Mouse (Mus musculus) bone marrow macrophage, adult 2 months (primary cell): ENCODE data around the gene St7l. TPM values are rescaled to one million over a fixed set of nuclear protein-coding genes. Genes with fewer than 3 reads are reported as not detected.

ENCODE experiments used
- H3K27ac ChIP-seq: 2 replicates; pipeline ENCODE4 v1.5.1; 2012; ENCODE audit warnings: low read depth, low read length; ENCODE audit not compliant: insufficient read depth
- H3K4me1 ChIP-seq: 2 replicates; pipeline ENCODE4 v1.6.1; 2012; ENCODE audit warnings: low read length; ENCODE audit not compliant: control insufficient read depth, insufficient read depth
- H3K4me3 ChIP-seq: 2 replicates; pipeline ENCODE4 v1.5.1; 2012; ENCODE audit warnings: mild to moderate bottlenecking, low read length, moderate library complexity; ENCODE audit not compliant: insufficient read depth
- CTCF ChIP-seq: IDR thresholded peaks from 2 replicates; pipeline ENCODE4 v1.5.1; 2012; ENCODE audit warnings: low read depth, mild to moderate bottlenecking, low read length, moderate library complexity
- POLR2A ChIP-seq: IDR thresholded peaks from 2 replicates; pipeline ENCODE4 v1.6.1; 2012; ENCODE audit warnings: mild to moderate bottlenecking, low read depth, low read length, borderline replicate concordance
- polyA plus RNA-seq: library from polyadenylated mRNA; stranded (reverse); fragments of >200 nt; gene quantifications from 2 replicates; pipeline ENCODE4 v1.2.4, GENCODE M21; 2012; ENCODE audit not compliant: missing spikeins, insufficient read depth, insufficient read length

St7l gene
- polyA plus RNA-seq, 1 experiment = 22.9 TPM

DNA sequence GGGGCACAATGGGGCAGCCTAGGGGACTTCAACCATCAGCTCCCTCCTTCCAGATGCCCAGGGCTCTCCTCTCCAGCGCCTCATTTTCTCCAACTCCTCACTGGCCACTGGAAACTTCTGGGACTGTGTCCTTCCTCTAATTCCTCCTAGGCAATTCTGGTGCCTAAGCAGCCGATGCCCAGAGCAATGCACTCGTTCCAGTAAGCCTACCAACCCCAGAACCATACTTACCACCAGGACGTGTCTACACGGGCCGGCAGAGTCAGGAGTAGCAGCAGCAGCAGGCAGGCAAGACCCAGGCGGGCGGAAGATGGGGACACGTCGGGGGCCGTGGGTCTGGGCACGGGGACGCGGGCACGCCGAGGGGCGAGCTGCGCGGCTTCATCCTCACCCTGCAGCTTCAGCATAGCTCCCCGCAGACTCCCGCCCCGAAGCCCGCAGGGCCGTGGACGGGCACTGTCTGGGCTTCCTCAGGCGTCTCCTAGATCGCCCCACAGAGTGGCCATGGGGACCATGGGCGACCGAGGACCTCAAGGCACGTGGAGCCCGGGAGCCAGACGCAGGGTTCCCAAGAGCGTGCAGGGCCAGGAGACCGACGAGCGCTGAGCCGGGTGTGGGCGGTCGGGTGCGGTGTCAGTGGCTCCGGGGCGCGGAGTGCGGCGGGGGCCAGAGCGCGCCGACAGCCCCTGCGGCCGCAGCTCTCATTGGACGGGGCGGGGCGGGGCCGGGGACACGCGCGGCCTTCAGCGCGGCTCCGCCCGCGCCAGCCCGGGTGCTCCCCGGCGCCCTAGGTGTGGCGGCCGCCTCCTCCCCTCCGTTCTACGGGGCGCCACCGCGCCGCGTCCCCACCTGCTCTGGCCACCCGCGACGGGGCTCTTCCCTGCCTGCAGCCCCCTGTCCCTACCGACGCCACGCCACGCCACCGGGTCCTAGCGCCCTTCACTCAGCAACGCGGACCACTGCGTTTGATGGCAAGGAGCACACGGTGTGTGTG lies 97.6 kb downstream of the St7l start, which contains the start of gene Wnt2b:
Wnt2b (minus strand) TSS at position 856 of the 994 bp plus-strand sequence.
- no peak for TF ChIP-seq CTCF
- TF ChIP-seq POLR2A = no peak
- peaks cover 9% of the 10 kb centered on the region for H3K4me1 ChIP-seq
- peak within 1 kb of the TSS; percentile 46 for H3K4me3 ChIP-seq
- H3K27ac ChIP-seq = no peak within 1 kb of the TSS

DNA sequence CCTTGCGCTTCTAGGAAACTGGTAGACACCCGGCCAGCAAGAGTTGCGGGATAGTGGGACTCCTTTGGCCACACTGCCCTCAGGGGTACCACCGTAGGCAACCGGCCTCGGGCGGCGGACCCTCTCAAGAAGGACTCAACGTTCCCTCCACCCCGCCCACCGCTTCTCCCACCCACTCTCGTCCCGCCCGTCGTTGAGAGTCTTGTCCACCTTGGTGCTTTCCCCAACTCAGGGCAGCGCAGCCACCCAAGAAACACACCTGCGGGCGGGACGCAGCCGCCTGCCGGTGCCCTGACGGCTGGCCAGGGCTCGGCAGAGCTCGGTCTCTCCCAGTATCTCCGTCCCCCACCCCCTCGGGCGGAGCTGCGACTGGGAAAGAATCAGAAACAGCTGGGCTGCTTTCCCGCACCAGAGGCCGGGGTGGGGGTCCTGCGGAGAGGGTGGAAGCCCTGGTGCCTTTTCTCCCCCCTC lies 98.4 kb downstream of the St7l start:
- Histone ChIP-seq H3K4me3 (peak overlapping the region; percentile 46), H3K27ac (no peak overlapping the region), H3K4me1 (peaks cover 9% of the 10 kb centered on the region)
- TF ChIP-seq POLR2A (no peak), CTCF (no peak)

DNA sequence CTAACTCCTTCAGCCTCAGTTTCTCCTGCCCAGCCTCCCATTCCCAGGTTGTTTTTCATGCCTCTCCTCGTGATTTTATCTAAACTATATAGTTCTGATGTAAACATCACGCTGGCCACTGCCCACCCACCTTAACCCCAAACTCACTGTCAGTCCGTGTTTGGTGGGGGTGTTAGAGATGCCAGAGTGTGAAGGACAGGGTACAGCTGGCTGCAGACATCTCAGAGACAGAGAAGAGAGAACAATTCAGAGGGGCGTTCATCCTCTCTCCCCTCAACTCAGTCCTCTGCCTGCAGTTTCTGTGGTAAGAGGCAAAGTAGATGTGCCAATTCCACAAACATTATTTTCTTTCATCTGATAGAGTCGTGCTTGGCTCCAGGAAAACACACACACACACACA lies 99.1 kb downstream of the St7l start:
- peaks cover 9% of the 10 kb centered on the region for H3K4me1 ChIP-seq
- no peak overlapping the region for H3K4me3 ChIP-seq
- H3K27ac ChIP-seq = no peak overlapping the region
- TF ChIP-seq POLR2A = no peak
- TF ChIP-seq CTCF = no peak

DNA sequence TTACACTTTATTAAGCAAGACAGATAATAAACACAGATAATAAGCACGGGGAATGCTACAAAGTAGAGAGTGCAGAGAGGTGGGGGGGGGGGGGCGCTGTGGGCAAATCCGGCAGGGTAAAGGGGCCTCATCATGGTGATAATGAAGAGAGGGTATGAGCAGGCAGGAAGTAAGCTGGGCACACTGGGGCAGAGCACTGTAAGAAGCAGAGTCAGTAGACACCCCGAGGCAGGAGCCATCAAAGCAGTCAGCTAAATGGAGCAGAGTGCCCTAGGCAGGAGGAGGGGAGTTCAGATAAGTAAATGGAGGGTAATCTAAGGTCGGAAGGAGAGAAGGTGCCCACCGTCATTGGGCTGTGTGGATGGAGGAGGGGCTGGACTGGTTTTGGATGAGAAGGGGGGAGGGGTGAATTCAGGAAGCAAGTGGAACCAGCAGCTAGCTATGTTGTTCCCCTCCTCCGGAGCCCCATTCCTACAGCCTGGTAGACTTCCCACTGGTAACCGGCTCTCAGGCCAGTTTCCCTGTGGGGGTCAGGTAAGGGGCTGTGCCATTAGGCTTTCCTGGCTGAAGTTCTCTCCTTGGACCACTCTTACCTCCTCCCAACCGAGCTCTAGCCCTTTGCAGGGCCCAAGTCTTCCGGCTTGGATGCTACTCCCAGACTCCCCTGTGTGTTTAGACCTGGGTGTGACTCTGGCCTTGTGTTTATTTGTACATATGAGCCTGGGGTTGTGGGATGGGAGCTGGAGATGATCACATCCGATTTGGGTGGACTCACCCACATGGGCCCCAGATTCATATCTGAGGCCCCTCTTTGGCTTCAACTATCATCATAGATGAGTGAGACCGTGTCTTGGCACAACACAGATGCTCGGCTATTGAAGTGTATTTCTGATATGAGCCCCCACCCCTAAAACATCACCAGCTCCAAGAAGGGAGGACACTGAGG lies 99.8 kb downstream of the St7l start:
- Histone ChIP-seq H3K4me1 (peaks cover 9% of the 10 kb centered on the region), H3K4me3 (no peak overlapping the region), H3K27ac (no peak overlapping the region)
- no peak for TF ChIP-seq POLR2A
- TF ChIP-seq CTCF = no peak

DNA sequence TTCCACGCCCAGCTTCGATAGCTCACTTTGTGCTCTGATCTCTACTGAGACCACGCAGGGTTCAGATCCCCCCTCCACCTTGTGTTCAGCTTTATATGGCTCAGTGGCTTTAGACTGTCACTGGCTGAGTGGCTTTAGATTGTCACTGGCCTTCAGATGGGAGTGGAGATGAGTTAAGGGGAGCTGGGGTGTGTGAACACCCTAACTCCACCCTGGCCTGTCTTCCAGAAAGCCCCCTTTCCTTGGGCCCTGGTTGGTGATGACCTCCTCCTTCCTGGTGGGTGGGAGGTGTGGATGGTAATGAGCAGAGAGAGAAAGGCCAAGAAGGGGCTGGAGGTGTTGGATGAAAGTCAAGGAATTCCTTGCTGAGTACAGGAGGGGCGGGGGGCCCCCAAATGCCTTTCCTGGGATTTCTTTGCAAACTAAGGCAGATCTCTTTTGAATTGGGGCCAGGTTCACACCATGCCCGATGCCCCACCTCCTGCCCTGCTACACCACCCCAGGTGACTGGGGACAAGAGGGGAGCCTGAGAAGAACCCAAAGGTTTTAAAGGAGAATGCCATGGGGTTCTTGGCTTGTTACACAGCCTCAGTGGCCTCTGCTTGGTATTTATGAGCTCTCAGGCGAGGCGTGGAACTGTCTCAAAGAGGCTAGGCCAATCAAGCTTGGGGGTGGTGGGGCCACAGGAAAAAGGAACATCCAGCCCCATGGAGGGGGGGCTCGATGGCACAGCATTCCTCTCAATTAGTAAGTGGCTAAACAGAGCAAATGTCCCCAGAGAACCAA lies 101.5 kb downstream of the St7l start:
- no peak for TF ChIP-seq CTCF
- TF ChIP-seq POLR2A = no peak
- peaks cover 9% of the 10 kb centered on the region for H3K4me1 ChIP-seq
- H3K4me3 ChIP-seq = no peak overlapping the region
- no peak overlapping the region for H3K27ac ChIP-seq

DNA sequence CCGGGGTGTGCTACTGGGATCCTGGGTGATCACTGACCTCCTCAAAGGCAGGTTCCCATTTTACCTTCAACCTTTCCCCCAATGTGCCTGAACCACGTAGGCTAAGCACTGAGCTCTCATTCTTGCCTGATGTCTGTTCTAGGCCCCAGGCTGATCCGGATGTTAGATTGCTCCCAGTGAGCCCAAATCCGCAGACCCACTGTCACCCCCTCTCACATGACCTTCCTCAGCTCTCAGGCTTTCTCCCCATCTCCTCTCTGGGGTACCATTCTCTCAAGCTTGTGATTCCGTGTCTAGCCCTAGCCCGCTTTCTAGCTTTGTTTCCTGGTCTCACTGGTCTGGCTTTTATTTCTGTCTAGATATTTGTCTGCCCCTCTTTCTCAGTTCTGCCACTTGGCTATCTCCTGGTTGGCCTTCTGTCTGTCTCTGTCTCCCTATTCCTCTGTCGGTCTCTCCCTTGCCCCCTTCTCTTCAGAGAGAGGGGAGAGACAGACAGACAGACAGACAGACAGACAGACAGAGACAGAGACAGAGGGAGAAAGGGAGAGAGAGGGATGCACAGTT lies 102.3 kb downstream of the St7l start:
- Histone ChIP-seq H3K4me1 (peaks cover 9% of the 10 kb centered on the region), H3K27ac (no peak overlapping the region), H3K4me3 (no peak overlapping the region)
- TF ChIP-seq CTCF = no peak
- no peak for TF ChIP-seq POLR2A

DNA sequence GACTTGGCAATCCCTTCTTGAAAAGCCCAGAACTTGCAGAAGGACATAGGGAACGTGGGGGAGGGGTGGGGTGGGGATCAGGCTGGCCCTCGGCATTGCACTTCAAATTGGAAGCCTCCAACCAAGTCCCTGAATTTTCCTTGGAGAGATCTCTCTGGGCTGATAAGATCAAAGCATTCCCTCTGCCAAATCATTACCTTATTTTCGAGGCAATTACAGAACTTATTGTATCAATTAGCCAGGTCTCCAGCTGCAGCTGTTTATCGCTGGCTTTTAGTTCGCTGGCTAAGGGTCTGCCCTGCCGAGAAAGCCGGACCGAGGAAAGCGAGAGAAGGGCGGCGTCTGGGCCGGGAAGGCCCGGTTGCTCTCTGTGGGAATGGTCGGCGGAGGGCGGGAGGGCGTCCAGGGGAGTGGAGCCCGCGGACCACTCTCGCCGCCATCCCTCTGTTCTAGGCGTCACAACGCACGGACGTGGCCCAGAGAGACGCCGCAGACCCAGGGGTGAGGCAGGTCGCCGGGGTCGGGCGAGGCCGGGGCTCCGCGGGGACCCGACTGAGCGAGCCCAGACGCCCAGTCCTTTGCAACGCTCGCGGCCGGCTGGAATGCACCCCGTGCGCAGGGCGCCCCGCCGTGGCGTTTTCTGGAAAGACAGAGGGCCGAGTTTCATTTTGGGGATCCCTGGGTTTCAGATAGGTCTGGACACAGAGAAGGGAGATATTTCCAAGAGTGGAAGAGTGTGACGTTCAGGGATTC lies 103.9 kb downstream of the St7l start:
- TF ChIP-seq CTCF = peak; percentile 67
- TF ChIP-seq POLR2A = no peak
- H3K4me3 ChIP-seq = peak overlapping the region; percentile 87
- peaks cover 6% of the 10 kb centered on the region for H3K4me1 ChIP-seq
- H3K27ac ChIP-seq = no peak overlapping the region

Other genes starting within 250 kb of the St7l start
- 2.9 and 3.5 TPM in 2 replicates for gene Slc16a1, start 225.3 kb upstream of the St7l start, polyA plus RNA-seq
- 0.47 and 1.3 TPM in 2 replicates for gene Ppm1j, start 82.9 kb upstream of the St7l start, polyA plus RNA-seq
- gene Fam19a3, start 82.2 kb upstream of the St7l start, polyA plus RNA-seq = 0.21 TPM in 1 of 2 replicates, not detected in the other
- 32.9 and 38.4 TPM in 2 replicates for gene Rhoc, start 75.6 kb upstream of the St7l start, polyA plus RNA-seq
- 23.4 and 25.1 TPM in 2 replicates for gene Mov10, start 45.4 kb upstream of the St7l start, polyA plus RNA-seq
- 149 and 173 TPM in 2 replicates for gene Capza1, start 500 bp downstream of the St7l start, polyA plus RNA-seq
- not detected in 2 replicates for gene Wnt2b, start 97.9 kb downstream of the St7l start, polyA plus RNA-seq
- 94.8 and 127 TPM in 2 replicates for gene Cttnbp2nl, start 189.1 kb downstream of the St7l start, polyA plus RNA-seq
- not detected in 2 replicates for gene 4930564D02Rik, start 202.8 kb downstream of the St7l start, polyA plus RNA-seq